Mouse (Mus musculus): ENCODE measurements around the gene St7.

GRCm38 (mm10) chr6:17793471-17793870 lies 100.7 kb downstream of the St7 start:
- TF ChIP-seq CTCF (IDR thresholded peaks at IDR 0.05; ENCODE audit: borderline replicate concordance, insufficient read depth, low read length) (no peak), POLR2A (IDR thresholded peaks at IDR 0.05; ENCODE audit: low read depth, low read length) (no peak)

Data from embryonic fibroblast, embryonic 13.5 days (primary cell).